Mouse (Mus musculus) liver, embryonic 13.5 days (tissue): ENCODE measurements around the gene Erc2. TPM values are rescaled to one million over a fixed set of nuclear protein-coding genes. Genes with fewer than 3 reads are reported as not detected.

Experiments used
- ATAC-seq: fragments of 200-750 bp; cut with Nextera tagmentation; 2 replicates; pipeline ENCODE4 v1.8.0; 2017; ENCODE audit warnings: low read depth, mild to moderate bottlenecking, moderate number of reproducible peaks, moderate library complexity
- DNase-seq: peaks from one replicate; pipeline ENCODE4 v3.0.0; 2022
- H3K27ac ChIP-seq: fragments of 300-500 bp; sonication (generic); 2 replicates; pipeline ENCODE4 v1.5.1; 2015; ENCODE audit warnings: moderate library complexity, mild to moderate bottlenecking, inconsistent platforms
- H3K27me3 ChIP-seq: fragments of 300-500 bp; sonication (generic); 2 replicates; pipeline ENCODE4 v1.6.1; 2015; ENCODE audit warnings: mild to moderate bottlenecking, inconsistent platforms
- H3K36me3 ChIP-seq: fragments of 300-500 bp; sonication (generic); 2 replicates; pipeline ENCODE4 v1.6.1; 2015; ENCODE audit warnings: mild to moderate bottlenecking, inconsistent platforms
- H3K4me1 ChIP-seq: fragments of 300-500 bp; sonication (generic); replicated peaks from 2 replicates; pipeline ENCODE4 v1.6.1; 2015; ENCODE audit warnings: inconsistent platforms
- H3K4me2 ChIP-seq: fragments of 300-500 bp; sonication (generic); 2 replicates; pipeline ENCODE4 v1.6.1; 2015; ENCODE audit warnings: inconsistent platforms, mild to moderate bottlenecking, moderate library complexity
- H3K4me3 ChIP-seq: fragments of 300-500 bp; sonication (generic); replicated peaks from 2 replicates; pipeline ENCODE4 v1.5.1; 2015; ENCODE audit warnings: mild to moderate bottlenecking, inconsistent platforms
- H3K9ac ChIP-seq: fragments of 300-500 bp; sonication (generic); 2 replicates; pipeline ENCODE4 v1.6.1; 2015; ENCODE audit warnings: mild to moderate bottlenecking, inconsistent platforms
- H3K9me3 ChIP-seq: fragments of 300-500 bp; sonication (generic); replicated peaks from 2 replicates; pipeline ENCODE4 v1.6.1; 2016; ENCODE audit warnings: inconsistent platforms
- WGBS: fragments of 180-500 bp; shearing (Covaris S2); methylation state at CpG from one replicate; pipeline ENCODE4 v1.1.7; 2015; ENCODE audit not compliant: insufficient replicate concordance; 5-methylcytosine and 5-hydroxymethylcytosine counted together
- polyA plus RNA-seq: library from polyadenylated mRNA; unstranded; fragments of >200 nt; fragmentation: Nextera tagmentation; extraction: Ambion mirVana; gene quantifications from 2 replicates; pipeline ENCODE4 v1.2.1, GENCODE M21; 2015

Gene Erc2
- polyA plus RNA-seq, 1 experiment from 2014 or later: 0.82 TPM

DNA sequence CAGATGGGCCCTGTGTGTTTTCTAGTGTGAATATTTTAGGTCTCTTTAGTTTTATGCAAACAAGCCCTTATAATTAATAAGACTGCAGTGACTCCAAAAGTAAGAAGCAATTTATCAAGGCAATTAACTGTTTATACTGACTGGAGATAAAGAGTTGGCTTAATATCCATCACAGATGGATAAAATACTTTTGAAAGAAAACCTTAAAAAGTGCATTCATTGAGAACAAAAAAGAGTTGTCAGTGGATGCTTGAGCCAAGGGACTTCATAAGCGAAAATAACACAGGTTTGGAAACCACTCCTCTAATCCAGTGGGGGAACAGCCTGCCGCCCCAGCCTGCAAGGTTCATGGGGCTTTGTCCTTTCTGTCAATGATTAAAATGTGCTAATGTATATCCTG lies 891.9 kb downstream of the Erc2 start:
- ATAC-seq: no peak
- Histone ChIP-seq H3K27ac (no peak overlapping the region), H3K9me3 (no peaks in the 10 kb centered on the region), H3K36me3 (no peaks in the 10 kb centered on the region), H3K4me1 (peaks cover 6% of the 10 kb centered on the region; the same call in 1 of the 2 replicates), H3K9ac (no peak overlapping the region), H3K27me3 (peaks cover 57% of the 10 kb centered on the region), H3K4me2 (no peak overlapping the region), H3K4me3 (no peak overlapping the region)
- WGBS: 53% methylated on average over 2 of the region's 2 CpGs
- no peak for DNase-seq

DNA sequence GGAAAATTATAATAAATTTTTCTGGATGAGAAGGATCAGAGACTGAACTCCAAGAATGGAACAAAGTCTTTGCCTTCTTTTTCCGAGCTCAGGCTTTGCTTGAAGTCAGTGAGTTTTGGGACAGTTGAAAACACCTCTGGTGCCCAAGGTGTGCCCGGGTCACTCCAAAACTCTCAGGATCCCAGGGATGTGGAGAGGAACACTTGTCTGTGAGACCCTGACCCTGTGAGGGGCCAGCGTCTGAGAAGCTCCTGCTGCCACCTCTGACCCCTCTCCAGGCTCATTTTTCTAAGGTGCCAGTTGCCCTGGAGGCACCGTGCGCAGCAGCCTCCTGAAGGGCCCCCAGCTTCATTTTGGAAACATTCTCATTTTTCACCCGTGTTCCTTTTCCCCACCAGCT lies 893.1 kb downstream of the Erc2 start:
- ATAC-seq: no peak
- H3K4me1 ChIP-seq: 0 out of 2 replicates have a peak, but pooled peaks cover 3% of the 10 kb centered on the region
- H3K9ac ChIP-seq: no peak overlapping the region
- no peak overlapping the region for H3K4me3 ChIP-seq
- no peaks in the 10 kb centered on the region for H3K9me3 ChIP-seq
- no peak for DNase-seq
- H3K27ac ChIP-seq: no peak overlapping the region
- H3K4me2 ChIP-seq: no peak overlapping the region
- peaks cover 45% of the 10 kb centered on the region for H3K27me3 ChIP-seq
- H3K36me3 ChIP-seq: no peaks in the 10 kb centered on the region
- 57% methylated on average over 6 of the region's 6 CpGs for WGBS

DNA sequence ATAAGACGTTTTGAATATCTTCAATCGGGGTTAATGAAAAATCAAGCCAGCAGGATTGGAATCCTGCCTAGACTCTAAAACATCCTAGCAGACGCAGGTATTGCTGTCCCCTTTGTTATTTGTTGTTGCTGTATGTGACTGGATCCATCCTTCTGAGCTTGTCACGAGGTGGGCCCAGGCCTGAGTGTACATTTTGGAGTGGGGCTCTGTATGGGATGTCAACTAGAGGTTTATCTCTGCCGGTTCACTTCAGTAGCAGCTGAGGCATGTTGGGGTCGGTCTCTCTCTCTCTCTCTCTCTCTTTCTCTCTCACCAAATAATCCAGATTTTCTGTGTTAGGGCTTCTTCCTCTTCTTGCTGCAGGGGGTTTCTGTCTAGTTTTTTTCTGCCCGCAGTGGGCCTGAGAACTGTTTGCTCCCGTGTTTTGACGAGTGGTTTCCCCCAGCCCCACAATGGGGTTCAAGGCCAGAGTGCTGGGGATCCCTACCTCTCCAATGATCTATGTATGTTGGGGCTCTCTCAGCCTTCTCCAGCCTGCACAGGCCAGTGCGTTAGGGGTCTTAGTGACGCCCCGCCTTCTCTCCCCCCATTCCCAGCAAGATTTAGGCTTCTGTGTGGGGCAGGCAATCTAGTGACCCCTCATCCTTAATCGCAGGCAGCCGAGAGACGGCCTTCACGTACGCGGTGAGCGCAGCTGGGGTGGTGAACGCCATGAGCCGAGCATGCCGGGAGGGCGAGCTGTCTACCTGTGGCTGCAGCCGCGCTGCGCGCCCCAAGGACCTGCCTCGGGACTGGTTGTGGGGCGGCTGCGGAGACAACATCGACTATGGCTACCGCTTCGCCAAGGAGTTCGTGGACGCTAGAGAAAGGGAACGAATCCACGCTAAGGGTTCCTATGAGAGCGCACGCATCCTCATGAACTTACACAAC lies 895.7 kb downstream of the Erc2 start:
- no peak for ATAC-seq
- Histone ChIP-seq H3K27me3 (peaks cover 20% of the 10 kb centered on the region), H3K4me1 (no peaks in the 10 kb centered on the region), H3K9me3 (no peaks in the 10 kb centered on the region), H3K27ac (no peak overlapping the region), H3K36me3 (no peaks in the 10 kb centered on the region), H3K9ac (no peak overlapping the region), H3K4me3 (no peak overlapping the region), H3K4me2 (no peak overlapping the region)
- 68% methylated on average over 39 of the region's 39 CpGs for WGBS
- DNase-seq: no peak

DNA sequence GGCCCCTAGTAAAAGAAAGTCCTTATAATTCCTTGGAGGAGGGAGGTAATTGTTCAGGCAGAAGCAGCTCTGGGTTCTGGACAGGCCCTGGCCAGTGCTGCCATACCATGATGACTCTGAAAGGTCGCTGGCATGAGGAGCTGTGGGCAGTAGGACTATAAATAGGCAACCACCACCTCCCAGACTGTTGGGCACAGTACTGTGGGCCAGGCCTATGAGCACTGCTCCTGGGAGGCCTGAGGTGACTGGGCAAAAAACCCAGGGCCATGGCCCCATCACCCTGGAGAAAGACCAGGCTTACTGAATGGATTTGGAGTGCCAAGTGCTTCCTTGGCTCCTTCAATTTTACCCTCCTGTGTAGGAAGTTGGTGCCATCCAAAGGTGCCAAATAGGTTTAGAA lies 898.9 kb downstream of the Erc2 start:
- WGBS: 36% methylated on average over 1 of the region's 1 CpGs

DNA sequence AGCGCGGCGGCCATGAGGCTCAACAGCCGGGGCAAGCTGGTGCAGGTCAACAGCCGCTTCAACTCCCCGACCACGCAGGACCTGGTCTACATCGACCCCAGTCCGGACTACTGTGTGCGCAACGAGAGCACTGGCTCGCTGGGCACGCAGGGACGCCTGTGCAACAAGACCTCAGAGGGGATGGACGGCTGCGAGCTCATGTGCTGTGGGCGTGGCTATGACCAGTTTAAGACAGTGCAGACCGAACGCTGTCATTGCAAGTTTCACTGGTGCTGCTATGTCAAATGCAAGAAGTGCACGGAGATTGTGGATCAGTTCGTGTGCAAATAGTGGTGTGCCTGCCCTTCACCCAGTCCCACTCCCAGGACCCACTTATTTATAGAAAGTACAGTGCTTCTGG lies 900.4 kb downstream of the Erc2 start:
- Histone ChIP-seq H3K4me2 (no peak overlapping the region), H3K9ac (no peak overlapping the region), H3K27me3 (no peaks in the 10 kb centered on the region), H3K9me3 (no peaks in the 10 kb centered on the region), H3K4me3 (no peak overlapping the region), H3K36me3 (no peaks in the 10 kb centered on the region), H3K4me1 (no peaks in the 10 kb centered on the region), H3K27ac (no peak overlapping the region)
- 80% methylated on average over 21 of the region's 21 CpGs for WGBS
- ATAC-seq: no peak
- no peak for DNase-seq

More for the DNA sequence above, 898.9 kb downstream of the Erc2 start:
- no peaks in the 10 kb centered on the region for H3K9me3 ChIP-seq
- H3K27ac ChIP-seq: no peak overlapping the region
- ATAC-seq: no peak
- H3K4me2 ChIP-seq: no peak overlapping the region
- no peaks in the 10 kb centered on the region for H3K4me1 ChIP-seq
- H3K9ac ChIP-seq: no peak overlapping the region
- no peaks in the 10 kb centered on the region for H3K27me3 ChIP-seq
- H3K4me3 ChIP-seq: no peak overlapping the region
- no peaks in the 10 kb centered on the region for H3K36me3 ChIP-seq
- DNase-seq: no peak

DNA sequence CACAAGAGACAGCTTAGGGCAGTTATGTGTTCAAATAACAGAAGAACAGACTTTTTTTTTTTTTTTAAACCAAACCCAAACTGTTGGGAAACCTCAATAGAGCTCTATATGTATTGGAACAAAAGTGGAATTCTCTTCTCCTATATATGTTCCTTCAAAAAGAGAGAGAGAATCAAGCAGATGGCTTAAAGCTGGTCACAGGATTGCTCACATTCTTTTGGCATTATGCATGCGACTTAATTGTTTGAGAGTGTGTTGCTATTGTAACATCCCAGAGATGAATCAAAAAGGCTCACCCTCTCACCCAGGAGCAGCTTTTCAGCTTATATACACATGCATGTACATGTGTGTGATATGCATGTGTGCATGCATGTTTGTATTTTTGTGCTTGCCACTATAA lies 903.3 kb downstream of the Erc2 start:
- DNase-seq (no peak), ATAC-seq (no peak)
- 54% methylated on average over 1 of the region's 1 CpGs for WGBS
- Histone ChIP-seq H3K36me3 (no peaks in the 10 kb centered on the region), H3K9me3 (no peaks in the 10 kb centered on the region), H3K4me1 (no peaks in the 10 kb centered on the region), H3K4me2 (no peak overlapping the region), H3K27ac (no peak overlapping the region), H3K27me3 (no peaks in the 10 kb centered on the region), H3K9ac (no peak overlapping the region), H3K4me3 (no peak overlapping the region)

Other genes starting within 250 kb of the Erc2 start
- 3.8 and 4.5 TPM in 2 replicates for gene Fam208a, start 193.6 kb upstream of the Erc2 start, polyA plus RNA-seq
- gene Ccdc66, start 114.0 kb upstream of the Erc2 start, polyA plus RNA-seq: 4.4 and 4.5 TPM in 2 replicates